Mouse (Mus musculus): Measurements from ENCODE around the gene Tmem178b.

DNA sequence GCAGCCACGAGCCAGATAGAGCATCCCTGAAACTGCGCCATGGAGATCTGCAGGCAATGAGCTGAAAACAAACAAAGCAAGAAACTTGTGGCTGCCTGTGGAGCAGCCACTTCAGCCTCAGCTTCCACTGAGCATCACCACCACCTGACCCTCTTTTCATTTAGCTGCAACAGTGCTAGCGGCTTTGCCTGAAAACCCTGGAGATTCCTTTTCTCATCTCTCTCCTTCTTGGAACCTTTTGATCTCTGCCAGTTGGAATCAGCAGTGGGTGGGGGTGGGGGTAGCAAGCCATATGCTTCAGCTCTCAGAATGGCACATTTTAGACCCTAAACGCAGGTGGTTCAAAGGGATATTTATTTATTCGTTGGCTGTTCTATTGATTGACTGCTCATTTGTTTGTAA is 218.2 kb downstream of the Tmem178b start:
- TF ChIP-seq TAL1 (IDR thresholded peaks at IDR 0.05; ENCODE audit: low read length) (no peak), GATA1 (IDR thresholded peaks at IDR 0.05; ENCODE audit: low read length) (no peak)
